Mouse (Mus musculus): ENCODE data around the gene Map2.

- TF ChIP-seq CTCF (IDR thresholded peaks at IDR 0.05; ENCODE audit: low read depth) (no peak), EP300 (IDR thresholded peaks at IDR 0.05; ENCODE audit: low read depth) (no peak)
Measured at GRCm38 (mm10) chr1:66459394-66459793, 284.3 kb downstream of the Map2 start.
